Mouse (Mus musculus) monocyte, adult 5-6 weeks (primary cell): Measurements from ENCODE around the gene Rgs19. TPM values are rescaled to one million over a fixed set of nuclear protein-coding genes. Genes with fewer than 3 reads are reported as not detected.
A peak's percentile ranks its signal among the peaks of the same experiment; 100 is the strongest.

Experiments
- ATAC-seq: fragments of 153-309, 156-312 bp; replicated peaks from 2 replicates; pipeline ENCODE4 v1.8.0; 2017; ENCODE audit warnings: mild to moderate bottlenecking; ENCODE audit not compliant: low TSS enrichment, insufficient number of reproducible peaks, severe bottlenecking, poor library complexity, low FRiP score
- total RNA-seq: library from RNA; stranded (forward); fragments of 200-1000, 200-491, 200-594 nt; gene quantifications from 3 replicates; pipeline ENCODE4 v1.2.3, GENCODE M21; 2017

Gene Rgs19
- 102 to 134 TPM (median 128 TPM) in 3 replicates for total RNA-seq

DNA sequence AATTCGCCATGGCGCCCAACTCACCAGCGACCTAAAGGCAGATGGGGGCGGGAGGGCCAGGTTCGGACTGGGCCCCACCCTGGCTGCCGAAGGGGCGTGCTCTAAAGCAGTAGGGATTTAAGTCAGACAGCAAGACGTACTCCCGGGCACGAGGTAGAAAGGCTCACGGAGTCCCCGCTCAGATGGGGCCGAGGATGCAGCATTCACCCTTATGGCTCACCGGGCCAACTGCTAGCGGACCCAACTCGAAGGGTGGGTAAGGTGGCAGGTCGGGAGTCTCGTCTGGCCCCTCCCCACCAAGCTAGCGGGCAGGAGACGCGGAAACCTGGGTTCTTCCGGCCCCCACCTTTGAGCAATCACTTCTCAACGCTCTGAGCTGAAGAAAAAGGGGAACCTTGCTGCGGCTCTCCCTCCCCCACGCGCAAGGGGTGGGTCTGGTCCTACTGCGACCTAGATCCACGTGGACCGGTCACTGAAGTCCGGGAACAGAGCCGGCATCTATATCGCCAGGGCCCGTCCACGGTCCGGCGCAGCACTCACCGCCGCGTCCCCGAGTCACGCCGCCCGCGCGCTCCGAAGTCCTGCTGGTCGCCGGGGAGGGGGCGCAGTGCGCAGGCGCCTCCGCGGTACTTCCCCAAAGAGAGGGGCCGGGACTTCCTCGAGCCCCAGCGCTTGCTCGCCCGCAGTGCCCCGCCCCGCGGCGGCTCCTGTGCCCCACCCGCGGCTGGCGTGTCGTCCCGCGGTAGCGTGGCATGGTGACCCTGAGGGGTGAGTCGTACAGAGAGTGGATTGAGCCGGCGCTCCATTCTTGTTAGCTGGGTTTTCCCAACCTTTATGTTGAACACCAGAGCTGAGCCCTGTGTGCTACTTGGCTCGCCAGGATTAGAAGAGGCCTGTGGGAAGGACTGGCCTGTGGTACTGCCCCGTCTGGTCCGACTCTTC is at the start of gene Rgs19:
Rgs19 (minus strand) TSS at position 639 of the 942 bp plus-strand sequence.
- peak; percentile 81 for ATAC-seq

DNA sequence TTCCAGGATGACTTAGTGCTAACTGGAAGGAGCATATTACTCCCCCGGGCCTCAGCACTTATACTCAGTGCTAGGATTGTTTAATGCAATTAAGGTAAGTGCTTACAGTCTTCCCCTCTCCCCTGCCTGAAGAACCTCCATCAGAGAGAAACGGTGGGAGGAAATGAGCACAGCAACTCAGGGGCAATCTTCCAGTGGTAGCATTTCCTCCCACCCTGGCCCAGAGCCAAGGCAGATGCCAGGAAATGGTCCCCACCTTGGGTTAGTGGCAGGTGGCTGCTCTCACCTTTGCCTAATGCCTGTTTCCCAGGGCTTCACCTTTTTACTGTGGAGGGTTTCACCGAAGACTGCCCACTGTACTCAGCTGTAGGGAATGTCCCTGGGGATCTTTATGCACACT is 36.3 kb upstream of the Rgs19 start:
- no peak for ATAC-seq

DNA sequence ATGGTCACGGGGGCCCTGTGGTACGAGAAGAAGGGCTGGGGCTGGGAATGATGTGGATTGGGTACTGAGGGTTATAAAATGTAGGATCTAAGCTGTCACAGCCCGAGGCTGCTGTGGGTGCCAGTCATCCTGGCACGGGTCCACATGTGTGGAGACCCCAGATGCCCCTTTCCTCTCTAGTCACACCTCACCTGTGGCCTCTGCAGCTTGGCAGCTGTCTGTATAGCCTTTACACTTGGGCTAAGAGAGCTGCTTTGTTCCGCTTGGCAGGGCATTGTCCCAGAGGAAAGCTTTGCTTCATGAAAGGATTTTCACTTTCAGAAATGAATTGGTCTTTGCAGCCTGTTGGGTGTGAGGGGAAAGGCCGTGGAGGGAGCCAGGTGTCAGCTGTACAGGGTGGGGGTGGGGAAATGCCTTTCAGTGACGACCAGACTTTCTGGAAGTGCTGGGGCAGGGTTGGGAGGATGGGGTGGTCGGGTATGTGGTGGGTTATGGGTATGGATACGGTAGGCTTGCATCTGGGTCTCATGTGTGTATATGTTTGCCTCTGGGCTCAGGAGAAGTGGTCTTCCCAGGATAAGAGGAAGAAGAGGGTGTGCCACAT is 34.0 kb upstream of the Rgs19 start:
- no peak for ATAC-seq

GRCm38 (mm10) chr2:181722213-181722612 is 28.4 kb upstream of the Rgs19 start:
- no peak for ATAC-seq

- ATAC-seq = no peak
Observed at GRCm38 (mm10) chr2:181721200-181721599, 27.4 kb upstream of the Rgs19 start.

DNA sequence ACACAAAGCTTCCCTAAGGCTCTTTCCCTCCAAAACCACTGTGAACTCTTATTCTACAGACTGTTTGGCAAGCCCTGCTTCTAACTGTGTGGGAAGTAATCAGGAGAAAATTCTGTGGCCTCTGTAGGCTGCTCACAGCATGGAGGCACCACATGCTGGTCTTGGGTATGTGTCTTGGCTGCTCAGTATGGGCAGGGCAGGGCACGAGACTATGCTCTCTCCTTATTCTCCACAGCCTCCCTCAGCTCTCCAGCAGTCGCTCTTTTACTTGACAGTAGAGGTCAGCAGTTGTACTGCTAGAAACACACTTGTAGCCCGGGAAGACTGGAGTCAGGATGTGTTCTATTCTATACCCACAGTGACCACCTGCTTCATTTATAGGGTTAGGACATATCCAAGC is 26.3 kb upstream of the Rgs19 start:
- ATAC-seq = no peak

DNA sequence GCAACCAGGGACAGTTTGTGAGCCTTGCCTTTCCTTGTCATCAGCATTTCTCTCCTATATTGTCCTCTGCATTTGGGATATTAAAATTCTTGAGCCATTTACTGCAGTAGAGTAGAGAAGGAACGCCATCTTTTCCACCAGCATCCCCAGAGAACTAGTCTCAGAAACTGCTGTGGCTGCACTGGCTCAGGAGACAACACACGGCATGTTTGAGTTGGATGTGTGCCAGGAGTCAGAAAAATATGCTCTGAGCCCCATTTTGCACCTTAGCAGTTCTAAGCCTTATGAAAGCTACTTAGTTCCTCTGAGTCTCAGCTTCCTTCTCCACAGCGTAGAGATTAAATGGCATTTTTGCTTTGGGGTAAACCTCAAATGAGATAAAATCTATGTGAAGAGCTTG is 23.2 kb upstream of the Rgs19 start:
- no peak for ATAC-seq

- ATAC-seq = no peak
Observed at GRCm38 (mm10) chr2:181715382-181715781, 21.6 kb upstream of the Rgs19 start.

- no peak for ATAC-seq
Observed at GRCm38 (mm10) chr2:181714903-181715326, 21.1 kb upstream of the Rgs19 start, which contains the start of gene Oprl1. Gene Oprl1 (plus strand): TSS chr2:181715016.

DNA sequence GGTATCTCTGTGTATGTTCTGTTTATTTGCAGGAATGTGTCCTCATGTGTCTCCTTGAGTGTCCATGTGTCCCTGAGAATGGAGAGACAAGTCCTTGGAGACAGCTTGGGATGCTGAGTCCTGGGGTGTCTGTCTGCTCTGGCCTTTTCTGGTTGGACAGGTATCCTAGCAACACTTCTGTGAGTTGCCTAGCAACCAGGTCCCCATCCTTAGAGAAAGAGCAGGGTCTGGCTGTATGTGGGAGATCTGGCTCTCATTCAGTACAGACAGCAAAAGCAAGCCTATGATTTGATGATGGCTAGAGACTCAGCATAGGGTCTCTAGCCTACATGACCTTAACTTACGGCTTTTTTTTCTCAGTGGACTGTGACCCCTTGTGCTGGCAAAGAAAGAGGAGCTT is 20.0 kb upstream of the Rgs19 start:
- no peak for ATAC-seq

GRCm38 (mm10) chr2:181706668-181707067 is 12.9 kb upstream of the Rgs19 start:
- peak; percentile 82 for ATAC-seq

DNA sequence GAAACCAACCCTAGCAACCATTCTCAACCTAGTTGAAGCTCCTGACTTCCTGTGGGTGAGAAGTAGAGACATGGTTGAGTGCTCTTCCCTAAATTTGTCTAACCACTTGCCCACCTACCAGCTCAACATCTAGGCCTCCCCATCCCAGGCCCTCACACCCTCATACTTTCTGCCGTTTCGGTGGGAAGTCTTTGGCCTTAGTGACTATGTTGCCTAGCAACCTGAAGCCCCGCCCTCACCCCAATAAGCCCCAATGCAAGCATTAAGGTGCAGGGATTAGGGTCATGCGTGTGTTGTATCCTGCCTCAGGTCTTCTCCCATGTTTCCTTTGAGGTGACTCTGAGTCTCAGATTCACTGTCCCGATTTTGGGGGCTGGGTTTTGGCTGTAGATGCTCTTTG is 4.5 kb upstream of the Rgs19 start, which contains the start of gene Lkaaear1:
Lkaaear1 (minus strand) TSS at position 202 of the 400 bp plus-strand sequence.
- ATAC-seq = no peak

GRCm38 (mm10) chr2:181696801-181697420 is 3.1 kb upstream of the Rgs19 start:
- ATAC-seq = no peak

DNA sequence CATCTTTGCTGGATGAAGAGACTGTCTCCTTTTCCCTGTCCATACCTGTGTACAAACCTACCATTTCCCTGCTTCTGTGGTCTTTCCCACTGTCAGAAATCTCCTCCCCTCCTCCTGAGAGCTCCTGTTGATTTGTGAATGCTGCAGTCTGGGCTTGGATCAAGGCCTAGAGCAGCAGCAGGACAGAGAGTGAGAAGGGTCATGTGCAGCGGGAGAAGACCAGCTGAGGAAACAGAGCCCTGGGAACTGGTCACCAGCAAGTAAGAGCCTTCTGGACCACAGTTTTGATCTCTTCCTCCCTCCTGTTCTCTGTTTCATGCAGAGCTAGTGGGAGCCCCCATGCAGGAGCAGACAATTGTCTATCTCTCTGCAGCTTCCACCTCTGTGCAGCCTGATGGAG is 2.0 kb upstream of the Rgs19 start:
- no peak for ATAC-seq

GRCm38 (mm10) chr2:181694581-181694980 is 804 bp upstream of the Rgs19 start:
- no peak for ATAC-seq

DNA sequence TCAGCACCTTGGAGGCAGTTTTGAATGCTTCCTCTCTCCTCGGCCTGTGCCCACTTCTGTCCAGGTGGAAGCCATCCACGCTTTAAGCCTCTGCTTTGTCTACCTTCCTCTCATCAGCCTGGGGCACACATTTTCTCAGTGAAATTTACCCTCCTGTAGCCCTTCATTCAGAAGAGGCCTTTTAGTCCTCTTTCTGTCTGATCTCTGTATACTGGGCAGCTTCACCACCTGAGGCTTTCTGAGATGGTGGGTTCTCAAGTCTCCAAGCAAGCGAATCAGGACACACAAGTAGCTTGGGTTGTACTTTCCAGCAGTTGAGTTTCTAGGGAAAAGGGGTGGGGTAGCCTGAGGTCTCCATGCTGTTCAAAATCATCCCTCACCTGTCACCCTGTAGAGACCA is 1.5 kb downstream of the Rgs19 start:
- no peak for ATAC-seq

DNA sequence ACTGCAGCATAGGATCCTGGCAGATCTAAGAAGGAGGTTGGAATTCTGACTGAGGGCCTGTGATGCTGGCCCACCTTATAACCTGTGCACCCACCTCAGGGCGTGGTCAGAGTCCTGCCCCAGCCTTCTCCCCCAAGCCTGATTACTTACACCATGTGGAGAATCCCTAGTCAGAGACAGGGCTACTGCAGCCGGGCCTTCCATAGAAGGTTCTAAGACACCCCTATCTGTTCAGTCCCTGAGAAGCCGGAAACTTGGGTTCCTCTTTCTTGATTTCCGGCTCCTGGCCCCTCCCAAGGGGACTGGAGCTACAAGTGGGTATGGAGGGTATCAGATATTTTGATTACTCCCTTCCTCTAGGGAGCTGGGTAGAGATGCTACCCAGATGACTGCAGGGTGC is 2.2 kb downstream of the Rgs19 start:
- no peak; the same call in 1 of the 2 replicates for ATAC-seq

GRCm38 (mm10) chr2:181691083-181691482 is 2.7 kb downstream of the Rgs19 start:
- ATAC-seq = no peak

- no peak for ATAC-seq
Observed at GRCm38 (mm10) chr2:181689466-181690160, 4.2 kb downstream of the Rgs19 start.
